Mouse (Mus musculus) ES-Bruce4 (cell line): ENCODE results near the gene Pgs1. TPM values are rescaled to one million over a fixed set of nuclear protein-coding genes. Genes with fewer than 3 reads are reported as not detected.
A peak's percentile ranks its signal among the peaks of the same experiment; 100 is the strongest.

Source experiments
- H3K27ac ChIP-seq: 2 replicates; pipeline ENCODE4 v1.5.1; 2012; ENCODE audit warnings: low read length, inconsistent platforms; ENCODE audit not compliant: insufficient read depth
- H3K27me3 ChIP-seq: 2 replicates; pipeline ENCODE4 v1.6.1; 2012; ENCODE audit warnings: mild to moderate bottlenecking, low read length, inconsistent platforms; ENCODE audit not compliant: control insufficient read depth, poor library complexity, insufficient read depth, severe bottlenecking
- H3K36me3 ChIP-seq: 2 replicates; pipeline ENCODE4 v1.6.1; 2012; ENCODE audit warnings: inconsistent platforms, mild to moderate bottlenecking, low read length, moderate library complexity; ENCODE audit not compliant: control insufficient read depth, poor library complexity, insufficient read depth, severe bottlenecking
- H3K4me1 ChIP-seq: one replicate; pipeline ENCODE4 v1.8.1; 2011; ENCODE audit warnings: low read length; ENCODE audit not compliant: control insufficient read depth, insufficient read depth
- H3K4me3 ChIP-seq: 2 replicates; pipeline ENCODE4 v1.5.1; 2011; ENCODE audit warnings: low read depth, mild to moderate bottlenecking, low read length
- H3K9ac ChIP-seq: 2 replicates; pipeline ENCODE4 v1.6.1; 2012; ENCODE audit warnings: low read depth, mild to moderate bottlenecking, inconsistent platforms; ENCODE audit not compliant: poor library complexity, severe bottlenecking
- H3K9me3 ChIP-seq: replicated peaks from 2 replicates; pipeline ENCODE4 v1.6.1; 2012; ENCODE audit warnings: mild to moderate bottlenecking, low read length, inconsistent platforms; ENCODE audit not compliant: control insufficient read depth, poor library complexity, insufficient read depth, severe bottlenecking
- CTCF ChIP-seq: IDR thresholded peaks from one replicate; pipeline ENCODE4 v1.8.1; 2011; ENCODE audit warnings: low read depth, low read length
- EP300 ChIP-seq: IDR thresholded peaks from 2 replicates; pipeline ENCODE4 v1.6.1; 2011; ENCODE audit warnings: low read depth, low read length; ENCODE audit not compliant: insufficient read depth
- POLR2A ChIP-seq: IDR thresholded peaks from one replicate; pipeline ENCODE4 v1.8.1; 2011; ENCODE audit warnings: low read length; ENCODE audit not compliant: insufficient read depth
- polyA plus RNA-seq: library from polyadenylated mRNA; stranded (reverse); fragments of >200 nt; gene quantifications from 2 replicates; pipeline ENCODE4 v1.2.4, GENCODE M21; 2011; ENCODE audit warnings: low read depth; ENCODE audit not compliant: missing spikeins, insufficient read depth, insufficient read length

Gene Pgs1
- polyA plus RNA-seq, 1 experiment, result 31.5 TPM

- Histone ChIP-seq H3K9ac (no peak overlapping the region), H3K4me1 (peaks cover 4% of the 10 kb centered on the region)
These were observed 8.3 kb upstream of the Pgs1 start for GRCm38 (mm10) chr11:117977694-117978360.

DNA sequence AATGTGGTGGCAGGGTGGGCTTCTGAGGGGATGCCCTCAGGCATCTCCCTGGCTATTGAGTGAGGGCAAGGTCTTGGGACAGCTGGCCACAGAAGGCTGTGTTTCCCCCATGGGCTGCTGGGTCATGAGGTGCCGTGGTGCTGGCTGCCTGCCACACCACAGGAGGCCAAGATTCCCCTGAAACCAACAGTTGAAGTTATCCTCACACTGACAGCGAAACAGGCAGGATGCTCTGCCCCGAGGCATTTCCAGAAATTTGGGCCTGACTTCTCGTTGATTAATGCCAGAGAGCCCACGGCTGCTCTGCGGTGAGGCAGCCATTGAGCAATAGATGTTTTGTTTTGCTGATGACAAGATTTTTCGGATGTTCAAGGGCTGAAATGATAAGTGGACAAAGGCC lies 6.7 kb upstream of the Pgs1 start:
- Histone ChIP-seq H3K9ac (no peak overlapping the region), H3K36me3 (no peaks in the 10 kb centered on the region), H3K27me3 (no peaks in the 10 kb centered on the region), H3K27ac (0 out of 2 replicates have a peak overlapping the region, but pooled peaks have one; percentile 18), H3K9me3 (no peaks in the 10 kb centered on the region), H3K4me3 (no peak overlapping the region), H3K4me1 (peaks cover 5% of the 10 kb centered on the region)
- no peak for TF ChIP-seq EP300
- TF ChIP-seq CTCF, result no peak
- TF ChIP-seq POLR2A, result no peak

More at GRCm38 (mm10) chr11:117977694-117978360, 8.3 kb upstream of the Pgs1 start:
- Histone ChIP-seq H3K36me3 (no peaks in the 10 kb centered on the region), H3K9me3 (no peaks in the 10 kb centered on the region), H3K27ac (peak overlapping the region; percentile 16), H3K27me3 (no peaks in the 10 kb centered on the region), H3K4me3 (no peak overlapping the region)
- TF ChIP-seq POLR2A (no peak), CTCF (no peak), EP300 (no peak)

DNA sequence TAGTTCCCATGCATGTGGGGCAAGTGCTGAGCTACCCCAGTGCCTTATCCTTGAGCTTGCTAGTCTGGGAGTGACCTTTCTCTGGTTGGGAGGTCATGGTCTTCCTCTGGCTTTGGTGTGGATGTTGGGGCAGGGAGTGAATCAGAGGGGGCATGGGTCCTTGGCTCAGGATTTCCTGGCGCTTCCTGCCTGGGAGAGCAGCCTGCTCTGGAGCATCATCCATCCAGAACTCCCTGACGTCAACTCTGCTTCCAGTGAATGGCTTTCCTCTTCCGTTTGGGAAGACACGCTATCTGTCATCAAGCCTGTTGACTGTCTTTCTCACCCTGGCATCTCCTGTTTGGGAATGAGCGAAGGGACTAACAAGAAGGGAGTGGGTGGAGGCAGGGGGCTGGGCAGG lies 3.7 kb upstream of the Pgs1 start:
- Histone ChIP-seq H3K27ac (no peak overlapping the region), H3K9ac (no peak overlapping the region), H3K4me3 (no peak overlapping the region), H3K9me3 (no peaks in the 10 kb centered on the region), H3K4me1 (peaks cover 5% of the 10 kb centered on the region), H3K36me3 (no peaks in the 10 kb centered on the region), H3K27me3 (no peaks in the 10 kb centered on the region)
- no peak for TF ChIP-seq EP300
- TF ChIP-seq POLR2A, result no peak
- no peak for TF ChIP-seq CTCF

DNA sequence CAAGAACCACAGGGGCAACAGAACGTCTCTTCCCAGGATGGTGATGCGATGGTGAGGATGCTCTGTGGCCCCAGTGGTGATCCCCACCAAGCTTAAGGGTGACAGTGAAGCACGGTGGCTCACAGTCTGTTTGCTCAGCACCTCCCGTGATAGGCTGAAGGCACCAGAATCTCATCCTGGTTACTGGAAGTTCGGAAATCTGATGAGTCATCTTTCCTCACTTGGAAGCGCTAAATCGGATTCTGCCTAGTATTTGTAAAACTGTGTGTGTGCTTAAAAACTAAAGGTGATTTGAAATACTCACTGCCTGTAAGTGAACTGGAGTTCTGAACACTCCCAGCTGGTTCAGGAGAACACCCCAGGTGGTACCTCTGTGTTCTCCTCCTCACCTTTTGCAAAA lies 2.3 kb upstream of the Pgs1 start:
- peak overlapping the region; percentile 29; the same call in 1 of the 2 replicates for H3K27ac ChIP-seq
- TF ChIP-seq EP300, result no peak
- TF ChIP-seq POLR2A, result no peak
- peaks cover 3% of the 10 kb centered on the region for H3K4me1 ChIP-seq
- no peaks in the 10 kb centered on the region for H3K27me3 ChIP-seq
- H3K9me3 ChIP-seq, result no peaks in the 10 kb centered on the region
- no peaks in the 10 kb centered on the region for H3K36me3 ChIP-seq
- H3K9ac ChIP-seq, result no peak overlapping the region
- no peak overlapping the region for H3K4me3 ChIP-seq

GRCm38 (mm10) chr11:117987032-117987451 lies 950 bp downstream of the Pgs1 start:
- no peak overlapping the region for H3K27ac ChIP-seq
- peak overlapping the region; percentile 80 for H3K9ac ChIP-seq
- H3K4me3 ChIP-seq, result peak overlapping the region; percentile 97
- H3K36me3 ChIP-seq, result no peaks in the 10 kb centered on the region
- no peak for TF ChIP-seq CTCF
- no peak for TF ChIP-seq EP300
- no peak for TF ChIP-seq POLR2A
- H3K9me3 ChIP-seq, result no peaks in the 10 kb centered on the region
- H3K4me1 ChIP-seq, result peaks cover 3% of the 10 kb centered on the region
- no peaks in the 10 kb centered on the region for H3K27me3 ChIP-seq

DNA sequence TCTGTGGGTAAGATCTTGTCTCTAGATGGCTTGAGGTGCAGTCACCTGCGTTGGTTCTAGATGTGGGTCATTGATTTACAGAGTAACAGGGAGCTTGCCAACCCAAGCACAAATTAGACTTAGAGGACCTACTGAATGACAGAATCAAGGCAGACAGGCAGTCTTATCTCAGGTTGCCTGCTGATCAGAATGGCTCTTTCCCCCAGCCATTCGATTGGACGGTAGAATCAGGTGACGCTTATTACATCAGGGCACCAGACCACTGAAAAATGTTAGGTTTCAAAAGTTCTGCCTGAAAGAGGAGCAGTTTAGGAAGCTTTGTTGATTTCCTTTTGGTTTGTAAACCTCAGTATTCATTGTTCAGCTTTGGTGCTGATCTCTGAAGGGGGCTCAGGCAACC lies 1.9 kb downstream of the Pgs1 start:
- Histone ChIP-seq H3K36me3 (no peaks in the 10 kb centered on the region), H3K4me1 (peaks cover 9% of the 10 kb centered on the region), H3K9me3 (no peaks in the 10 kb centered on the region), H3K4me3 (peak overlapping the region; percentile 97), H3K9ac (peak overlapping the region; percentile 80), H3K27ac (peak overlapping the region; percentile 33), H3K27me3 (no peaks in the 10 kb centered on the region)
- no peak for TF ChIP-seq CTCF
- no peak for TF ChIP-seq POLR2A
- TF ChIP-seq EP300, result no peak
